Mouse (Mus musculus) kidney, embryonic 14.5 days (tissue): Measurements from ENCODE around the gene Col26a1. TPM values are rescaled to one million over a fixed set of nuclear protein-coding genes. Genes with fewer than 3 reads are reported as not detected.

Source experiments
- ATAC-seq: fragments of 200-750 bp; cut with Nextera tagmentation; 2 replicates; pipeline ENCODE4 v1.8.0; 2017; ENCODE audit warnings: moderate number of reproducible peaks, mild to moderate bottlenecking, moderate TSS enrichment, moderate library complexity; ENCODE audit not compliant: low FRiP score, low TSS enrichment
- H3K27ac ChIP-seq: fragments of 300-500 bp; sonication (generic); 2 replicates; pipeline ENCODE4 v1.5.1; 2014; ENCODE audit warnings: low read depth, mild to moderate bottlenecking, low read length, moderate library complexity, mixed read lengths
- H3K27me3 ChIP-seq: fragments of 300-500 bp; sonication (generic); 2 replicates; pipeline ENCODE4 v1.6.1; 2014; ENCODE audit warnings: mild to moderate bottlenecking, low read length; ENCODE audit not compliant: control insufficient read depth, insufficient read depth
- H3K36me3 ChIP-seq: fragments of 300-500 bp; sonication (generic); 2 replicates; pipeline ENCODE4 v1.6.1; 2014; ENCODE audit warnings: low read length, mixed read lengths; ENCODE audit not compliant: control insufficient read depth, insufficient read depth
- H3K4me1 ChIP-seq: fragments of 300-500 bp; sonication (generic); 2 replicates; pipeline ENCODE4 v1.6.1; 2014; ENCODE audit warnings: low read length, mixed read lengths; ENCODE audit not compliant: control insufficient read depth, insufficient read depth
- H3K4me2 ChIP-seq: fragments of 300-500 bp; sonication (generic); replicated peaks from 2 replicates; pipeline ENCODE4 v1.6.1; 2014; ENCODE audit warnings: low read depth, mild to moderate bottlenecking, low read length
- H3K4me3 ChIP-seq: fragments of 300-500 bp; sonication (generic); 2 replicates; pipeline ENCODE4 v1.5.1; 2014; ENCODE audit warnings: mild to moderate bottlenecking, low read length
- H3K9ac ChIP-seq: fragments of 300-500 bp; sonication (generic); 2 replicates; pipeline ENCODE4 v1.6.1; 2014; ENCODE audit warnings: low read depth, mild to moderate bottlenecking, low read length, moderate library complexity
- H3K9me3 ChIP-seq: fragments of 300-500 bp; sonication (generic); 2 replicates; pipeline ENCODE4 v1.6.1; 2016; ENCODE audit warnings: low read length; ENCODE audit not compliant: control insufficient read depth
- WGBS: fragments of 180-500 bp; shearing (Covaris S2); extraction: QIAGEN DNeasy Blood & Tissue Kit; methylation state at CpG from one replicate; pipeline ENCODE4 v1.1.7; 2014; 5-methylcytosine and 5-hydroxymethylcytosine counted together
- polyA plus RNA-seq: library from polyadenylated mRNA; unstranded; fragments of >200 nt; fragmentation: Nextera tagmentation; extraction: Ambion mirVana; gene quantifications from 2 replicates; pipeline ENCODE4 v1.2.1, GENCODE M21; 2014

The Col26a1 gene
- polyA plus RNA-seq, 1 experiment from 2014 or later: 44.0 TPM

DNA sequence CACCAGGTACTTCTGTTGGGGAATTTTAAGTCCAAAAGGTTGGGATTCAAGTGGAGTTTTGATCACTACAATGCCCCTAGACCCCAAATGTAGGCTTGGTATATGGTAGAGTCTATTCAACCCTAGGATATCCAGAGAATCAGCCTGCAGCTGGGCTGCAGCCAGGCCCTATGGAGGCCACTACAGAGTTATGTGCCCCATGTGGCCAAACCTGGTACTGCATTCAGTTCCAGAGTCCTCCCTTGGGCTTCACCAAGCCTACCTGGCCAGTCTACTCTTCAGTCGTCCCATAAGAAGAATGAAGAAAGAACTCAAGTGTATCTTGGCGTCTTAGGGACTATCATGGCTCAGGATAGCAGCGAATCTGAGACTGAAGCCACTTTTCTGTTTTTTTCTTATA lies 179.3 kb downstream of the Col26a1 start:
- 0 out of 2 replicates have a peak, but pooled peaks cover 3% of the 10 kb centered on the region for H3K4me1 ChIP-seq
- WGBS: 41% methylated on average over 3 of the region's 3 CpGs
- ATAC-seq: peak; percentile 41; the same call in 1 of the 2 replicates
- no peaks in the 10 kb centered on the region for H3K36me3 ChIP-seq
- H3K4me3 ChIP-seq: no peak overlapping the region
- no peaks in the 10 kb centered on the region; the same call in 1 of the 2 replicates for H3K9me3 ChIP-seq
- no peaks in the 10 kb centered on the region for H3K27me3 ChIP-seq
- no peak overlapping the region for H3K4me2 ChIP-seq
- no peak overlapping the region for H3K9ac ChIP-seq
- H3K27ac ChIP-seq: no peak overlapping the region

DNA sequence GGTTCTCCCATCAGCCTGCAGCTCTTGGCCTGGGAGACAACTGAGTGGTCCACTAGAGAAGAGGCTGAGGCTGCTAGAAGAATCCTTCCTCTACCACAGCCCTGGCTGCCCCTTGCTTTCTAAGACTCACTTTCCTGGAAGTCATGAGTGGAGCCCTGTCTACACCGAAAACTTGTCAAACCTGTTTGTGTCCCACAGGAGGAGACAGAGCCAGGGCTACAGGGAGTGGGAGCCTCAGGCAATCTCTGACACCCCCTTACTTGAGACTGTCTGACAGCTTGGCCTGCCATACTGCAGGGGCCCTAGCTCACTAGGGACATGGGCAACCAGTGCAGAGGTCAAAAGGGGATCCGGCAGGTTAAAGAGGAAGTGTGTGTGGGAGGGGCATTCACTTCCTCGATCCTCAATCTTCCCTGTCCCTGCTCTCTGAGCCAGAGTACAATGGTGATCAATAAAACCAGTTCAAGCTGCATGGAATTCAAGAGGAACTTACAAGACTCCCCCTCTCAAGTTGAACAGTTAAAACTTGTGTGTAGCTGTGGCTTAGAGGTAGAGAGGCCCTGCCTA lies 180.8 kb downstream of the Col26a1 start:
- no peak overlapping the region for H3K27ac ChIP-seq
- H3K4me3 ChIP-seq: no peak overlapping the region
- H3K9ac ChIP-seq: no peak overlapping the region
- 0 out of 2 replicates have a peak, but pooled peaks cover 3% of the 10 kb centered on the region for H3K4me1 ChIP-seq
- H3K27me3 ChIP-seq: no peaks in the 10 kb centered on the region
- no peaks in the 10 kb centered on the region for H3K36me3 ChIP-seq
- WGBS: 56% methylated on average over 3 of the region's 3 CpGs
- no peak for ATAC-seq
- no peak overlapping the region for H3K4me2 ChIP-seq
- no peaks in the 10 kb centered on the region; the same call in 1 of the 2 replicates for H3K9me3 ChIP-seq

DNA sequence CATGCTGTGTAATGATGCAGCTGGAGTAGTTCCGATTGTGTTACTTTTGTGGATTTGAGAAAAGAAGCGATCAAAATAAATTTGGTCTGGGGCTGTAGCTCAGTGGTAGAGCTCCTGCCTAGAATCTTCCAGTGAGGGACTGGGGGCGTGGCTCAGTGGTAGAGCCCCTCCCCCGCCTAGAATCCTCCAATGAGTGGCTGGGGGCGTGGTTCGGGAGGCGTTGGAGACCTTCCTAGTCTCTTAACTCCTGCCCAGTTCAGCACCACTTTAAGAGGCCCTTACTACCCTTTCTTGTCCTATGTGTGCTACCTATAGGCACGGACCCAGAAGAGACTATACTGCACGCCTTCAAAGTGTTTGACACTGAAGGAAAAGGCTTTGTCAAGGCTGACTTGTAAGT lies 185.4 kb downstream of the Col26a1 start:
- Histone ChIP-seq H3K9me3 (no peaks in the 10 kb centered on the region), H3K27ac (no peak overlapping the region), H3K4me2 (no peak overlapping the region), H3K4me3 (no peak overlapping the region), H3K9ac (no peak overlapping the region), H3K4me1 (0 out of 2 replicates have a peak, but pooled peaks cover 6% of the 10 kb centered on the region), H3K27me3 (no peaks in the 10 kb centered on the region; the same call in 1 of the 2 replicates), H3K36me3 (no peaks in the 10 kb centered on the region)
- 83% methylated on average over 9 of the region's 9 CpGs for WGBS
- no peak for ATAC-seq

- Histone ChIP-seq H3K4me1 (0 out of 2 replicates have a peak, but pooled peaks cover 3% of the 10 kb centered on the region), H3K9ac (no peak overlapping the region), H3K27me3 (no peaks in the 10 kb centered on the region; the same call in 1 of the 2 replicates), H3K9me3 (no peaks in the 10 kb centered on the region), H3K4me2 (no peak overlapping the region), H3K4me3 (no peak overlapping the region), H3K27ac (no peak overlapping the region), H3K36me3 (no peaks in the 10 kb centered on the region)
- peak; percentile 39; the same call in 1 of the 2 replicates for ATAC-seq
- 40% methylated on average over 5 of the region's 5 CpGs for WGBS
These were observed 186.5 kb downstream of the Col26a1 start for GRCm38 (mm10) chr5:136696516-136696915.

DNA sequence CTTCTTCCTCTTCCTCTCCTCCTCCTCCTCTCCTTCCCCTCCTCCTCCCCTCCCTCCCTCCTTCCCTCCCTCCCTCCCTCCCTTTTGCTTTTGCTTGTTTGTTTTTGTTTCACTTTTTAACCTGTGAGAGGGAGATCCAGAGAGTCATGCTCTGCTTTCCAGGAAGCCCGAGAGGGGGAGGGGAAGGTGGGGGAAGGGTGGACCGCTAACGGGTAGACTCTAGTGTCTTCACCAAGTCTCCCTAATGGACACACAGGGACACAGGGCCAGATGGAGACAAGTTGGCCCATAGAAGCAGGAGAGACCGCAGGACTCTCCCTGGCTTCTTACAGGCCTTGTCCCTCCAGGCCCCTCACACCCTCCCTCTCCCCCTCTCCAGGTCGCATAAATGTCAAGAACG lies 188.0 kb downstream of the Col26a1 start:
- H3K27me3 ChIP-seq: no peaks in the 10 kb centered on the region; the same call in 1 of the 2 replicates
- no peak overlapping the region for H3K9ac ChIP-seq
- ATAC-seq: no peak
- no peak overlapping the region for H3K4me3 ChIP-seq
- H3K27ac ChIP-seq: no peak overlapping the region
- no peak overlapping the region for H3K4me2 ChIP-seq
- H3K9me3 ChIP-seq: no peaks in the 10 kb centered on the region
- H3K4me1 ChIP-seq: 0 out of 2 replicates have a peak, but pooled peaks cover 3% of the 10 kb centered on the region
- H3K36me3 ChIP-seq: no peaks in the 10 kb centered on the region
- 45% methylated on average over 6 of the region's 6 CpGs for WGBS

- H3K9me3 ChIP-seq: no peaks in the 10 kb centered on the region
- H3K4me3 ChIP-seq: no peak overlapping the region
- no peak overlapping the region for H3K27ac ChIP-seq
- no peak overlapping the region for H3K4me2 ChIP-seq
- 60% methylated on average over 7 of the region's 7 CpGs for WGBS
- H3K9ac ChIP-seq: no peak overlapping the region
- no peaks in the 10 kb centered on the region for H3K36me3 ChIP-seq
- 0 out of 2 replicates have a peak, but pooled peaks cover 3% of the 10 kb centered on the region for H3K4me1 ChIP-seq
- H3K27me3 ChIP-seq: no peaks in the 10 kb centered on the region; the same call in 1 of the 2 replicates
- no peak for ATAC-seq
These were observed 189.6 kb downstream of the Col26a1 start for GRCm38 (mm10) chr5:136693418-136693817.

DNA sequence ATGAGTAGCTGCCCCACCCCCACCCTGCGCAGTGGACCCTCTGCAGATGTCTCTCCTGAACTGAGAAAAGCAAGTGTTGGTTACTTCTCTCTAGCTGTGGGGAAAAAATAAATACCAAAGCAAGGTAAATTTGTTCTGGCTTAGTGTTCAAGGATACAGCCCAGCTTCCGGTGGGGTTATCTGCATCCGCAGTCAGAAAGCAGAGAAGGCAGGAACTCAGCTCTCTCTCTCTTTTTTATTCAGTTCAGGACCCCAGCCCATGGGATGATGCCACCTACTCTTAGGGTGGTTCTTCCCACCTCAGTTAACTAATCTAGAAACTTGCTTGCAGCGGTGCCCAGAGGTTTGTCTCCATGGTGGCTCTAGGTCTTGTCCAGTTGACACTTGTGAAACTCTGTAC lies 190.2 kb downstream of the Col26a1 start, which contains the start of gene Myl10:
Gene Myl10, plus strand, starts transcription at position 363 of the 400 bp plus-strand sequence.
- H3K27ac ChIP-seq: no peak within 1 kb of the TSS
- 91% methylated on average over 4 of the region's 4 CpGs for WGBS
- 0 out of 2 replicates have a peak, but pooled peaks cover 3% of the 10 kb centered on the region for H3K4me1 ChIP-seq
- no peaks in the 10 kb centered on the region for H3K36me3 ChIP-seq
- H3K4me2 ChIP-seq: no peak within 1 kb of the TSS
- no peaks in the 10 kb centered on the region for H3K9me3 ChIP-seq
- no peak within 1 kb of the TSS for H3K4me3 ChIP-seq
- ATAC-seq: no peak
- H3K9ac ChIP-seq: no peak within 1 kb of the TSS
- no peaks in the 10 kb centered on the region; the same call in 1 of the 2 replicates for H3K27me3 ChIP-seq

Other genes starting within 250 kb of the Col26a1 start
- gene Myl10, start 190.1 kb downstream of the Col26a1 start, polyA plus RNA-seq: not detected in 2 replicates
- 85.0 and 86.7 TPM in 2 replicates for gene Ift22, start 24.9 kb upstream of the Col26a1 start, polyA plus RNA-seq
- gene Fis1, start 70.1 kb upstream of the Col26a1 start, polyA plus RNA-seq: 333 and 398 TPM in 2 replicates
- gene Cldn15, start 83.4 kb upstream of the Col26a1 start, polyA plus RNA-seq: 1.5 and 1.7 TPM in 2 replicates
- 28.5 and 41.4 TPM in 2 replicates for gene Plod3, start 103.8 kb upstream of the Col26a1 start, polyA plus RNA-seq
- gene Znhit1, start 104.8 kb upstream of the Col26a1 start, polyA plus RNA-seq: 80.6 and 93.2 TPM in 2 replicates
- gene Vgf, start 143.2 kb upstream of the Col26a1 start, polyA plus RNA-seq: 0.16 and 0.36 TPM in 2 replicates
- 145 and 152 TPM in 2 replicates for gene Ap1s1, start 162.9 kb upstream of the Col26a1 start, polyA plus RNA-seq
- 0.26 and 0.32 TPM in 2 replicates for gene Serpine1, start 189.1 kb upstream of the Col26a1 start, polyA plus RNA-seq
- 9.7 TPM in 2 replicates for gene Trim56, start 233.0 kb upstream of the Col26a1 start, polyA plus RNA-seq